Mouse (Mus musculus) layer of hippocampus, adult 8-10 months (tissue): ENCODE measurements at regions not wholly inside any gene's neighbourhood (a gene's known extent, or its start where the extent isn't known, plus 50 kb on each side); places are given as distances from the start of the nearest gene placed in this dataset.
A peak's percentile ranks its signal among the peaks of the same experiment; 100 is the strongest.

ENCODE experiments used
- DNase-seq, 2 experiments: peaks; one replicate each; pipeline ENCODE4 v3.0.0; 2022; ENCODE audit warnings: low spot score in 2 of 2

GRCm38 (mm10) chr2:95891566-95891965 lies 426.4 kb upstream of the Lrrc4c start:
- DNase-seq, result peak; percentile 13 to 22

GRCm38 (mm10) chr2:95905026-95905425 lies 412.9 kb upstream of the Lrrc4c start:
- DNase-seq, result no peak

GRCm38 (mm10) chr2:95909758-95910157 lies 408.2 kb upstream of the Lrrc4c start:
- no peak for DNase-seq

GRCm38 (mm10) chr2:95910160-95910559 lies 407.8 kb upstream of the Lrrc4c start:
- no peak for DNase-seq
